Mouse (Mus musculus): ENCODE measurements at regions not wholly inside any gene's neighbourhood (a gene's known extent, or its start where the extent isn't known, plus 50 kb on each side); places are given as distances from the start of the nearest gene placed in this dataset.

DNA sequence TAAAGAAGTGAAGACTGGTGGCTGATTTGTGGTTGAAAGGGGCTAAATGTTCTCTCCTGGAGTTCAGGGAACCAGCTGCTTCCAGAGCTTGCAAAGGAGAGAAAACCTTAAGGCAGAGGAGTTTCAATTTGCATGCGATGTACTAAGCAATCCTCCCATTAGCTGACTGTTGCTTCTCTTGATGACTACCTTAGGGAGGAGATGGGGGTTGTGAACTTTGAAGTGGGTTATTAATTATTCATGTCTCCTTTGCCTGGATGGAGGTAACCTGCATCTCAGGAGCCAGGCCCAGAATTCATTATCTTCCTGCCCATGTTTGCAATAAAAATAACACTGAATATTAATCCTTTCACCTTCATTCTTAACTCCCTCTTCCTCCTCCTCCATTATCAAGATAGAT lies 552.0 kb upstream of the Sel1l start:
- TF ChIP-seq CTCF (conservative IDR thresholded peaks at IDR 0.05; ENCODE audit: low read length) = no peak
- no peak for TF ChIP-seq NANOG (IDR thresholded peaks at IDR 0.05; ENCODE audit: borderline replicate concordance, low read length)
